Mouse (Mus musculus): ENCODE measurements around the gene Inhbb.

Gene Inhbb

GRCm38 (mm10) chr1:119421576-119422421 is at the start of gene Inhbb:
TSS of gene Inhbb (minus strand) at chr1:119422248.
- DNase-seq (ENCODE audit: low read depth), result no peak

DNA sequence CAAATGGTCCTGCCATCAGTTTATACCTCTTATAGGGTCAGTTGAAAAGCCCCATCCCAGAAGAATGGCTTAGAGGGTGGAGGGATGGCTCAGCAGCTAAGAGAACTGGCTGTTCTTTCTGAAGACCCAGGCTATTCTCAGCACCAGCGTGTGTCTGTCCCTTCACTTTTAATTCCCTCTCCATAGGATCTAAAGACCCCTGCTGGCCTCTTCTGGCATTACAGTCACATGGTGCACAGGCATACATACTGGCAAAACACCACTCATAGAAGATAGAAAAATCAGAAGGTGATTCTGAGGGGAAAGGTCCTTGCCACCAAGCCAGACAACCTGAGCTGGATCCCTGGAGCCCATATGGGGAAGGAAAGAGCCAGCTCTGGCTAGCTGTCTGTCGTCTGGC is 41.3 kb upstream of the Inhbb start:
- DNase-seq (ENCODE audit: low read depth), result peak; percentile 72

DNA sequence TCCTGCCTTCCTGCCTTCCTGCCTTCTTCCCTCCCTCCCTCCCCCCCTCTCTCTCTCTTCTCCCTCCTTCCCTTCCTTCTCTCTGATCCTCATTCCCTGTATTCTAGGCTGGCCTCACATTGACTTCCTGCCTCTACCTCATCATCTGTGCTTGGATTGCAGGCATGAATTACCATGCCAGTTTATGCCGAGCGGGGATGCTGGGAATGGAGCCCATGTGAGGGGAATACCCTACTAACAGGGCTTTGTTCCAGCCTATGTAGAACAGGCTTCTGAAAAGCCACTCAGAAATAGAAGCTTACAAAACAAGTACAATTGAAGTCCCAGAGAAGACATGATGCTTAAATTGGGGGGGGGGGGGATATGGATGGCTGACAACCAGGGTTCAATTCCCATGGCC is 38.0 kb upstream of the Inhbb start:
- peak; percentile 25 for DNase-seq (ENCODE audit: low read depth)

- peak; percentile 91 for DNase-seq (ENCODE audit: low read depth)
Observed at GRCm38 (mm10) chr1:119457993-119458605, 36.1 kb upstream of the Inhbb start.

DNA sequence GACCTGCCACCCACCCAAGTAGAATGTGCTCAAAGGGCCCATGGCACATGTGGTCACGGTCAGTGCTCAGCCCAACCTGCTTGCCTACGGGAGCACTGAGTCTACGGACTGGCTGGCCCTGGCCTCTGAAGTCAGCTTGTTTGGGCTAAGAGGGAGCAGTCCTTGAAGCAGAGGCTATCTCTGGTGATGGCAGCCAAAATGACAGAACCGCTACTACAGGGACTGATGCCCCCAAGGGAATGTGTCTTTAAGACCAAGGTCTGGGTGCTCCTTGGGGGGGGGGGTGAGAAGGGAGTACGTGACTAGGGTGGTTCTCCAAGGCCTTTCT is 35.4 kb upstream of the Inhbb start:
- DNase-seq (ENCODE audit: low read depth), result peak; percentile 32

- DNase-seq (ENCODE audit: low read depth), result peak; percentile 24
Observed at GRCm38 (mm10) chr1:119456671-119457527, 34.9 kb upstream of the Inhbb start.

GRCm38 (mm10) chr1:119453731-119454130 is 31.7 kb upstream of the Inhbb start:
- peak; percentile 76 for DNase-seq (ENCODE audit: low read depth)

DNA sequence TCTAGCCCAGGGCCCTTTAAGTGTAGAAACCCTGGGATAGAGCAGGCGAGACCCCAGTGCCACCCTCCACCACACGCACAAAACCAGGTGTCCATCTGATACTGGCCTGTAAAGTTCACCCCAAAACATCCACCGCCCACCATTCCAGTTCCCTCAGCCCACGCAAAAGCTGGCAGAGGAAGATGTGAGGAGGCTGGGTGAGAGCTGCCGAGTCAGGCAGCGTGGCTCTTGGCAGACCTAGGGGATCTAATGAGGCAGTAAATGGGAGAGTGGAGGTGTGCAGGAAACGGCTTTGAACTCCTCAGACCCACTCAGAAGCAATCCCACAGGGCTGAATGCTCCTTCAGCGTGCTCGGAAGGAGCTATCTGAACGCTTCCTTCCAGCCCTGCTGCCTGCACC is 29.4 kb upstream of the Inhbb start:
- no peak for DNase-seq (ENCODE audit: low read depth)

GRCm38 (mm10) chr1:119450651-119451345 is 28.8 kb upstream of the Inhbb start:
- no peak for DNase-seq (ENCODE audit: low read depth)

GRCm38 (mm10) chr1:119446753-119447283 is 24.8 kb upstream of the Inhbb start:
- no peak for DNase-seq (ENCODE audit: low read depth)

GRCm38 (mm10) chr1:119443591-119444350 is 21.7 kb upstream of the Inhbb start:
- DNase-seq (ENCODE audit: low read depth), result peak; percentile 11

- no peak for DNase-seq (ENCODE audit: low read depth)
Observed at GRCm38 (mm10) chr1:119442901-119443300, 20.9 kb upstream of the Inhbb start.

DNA sequence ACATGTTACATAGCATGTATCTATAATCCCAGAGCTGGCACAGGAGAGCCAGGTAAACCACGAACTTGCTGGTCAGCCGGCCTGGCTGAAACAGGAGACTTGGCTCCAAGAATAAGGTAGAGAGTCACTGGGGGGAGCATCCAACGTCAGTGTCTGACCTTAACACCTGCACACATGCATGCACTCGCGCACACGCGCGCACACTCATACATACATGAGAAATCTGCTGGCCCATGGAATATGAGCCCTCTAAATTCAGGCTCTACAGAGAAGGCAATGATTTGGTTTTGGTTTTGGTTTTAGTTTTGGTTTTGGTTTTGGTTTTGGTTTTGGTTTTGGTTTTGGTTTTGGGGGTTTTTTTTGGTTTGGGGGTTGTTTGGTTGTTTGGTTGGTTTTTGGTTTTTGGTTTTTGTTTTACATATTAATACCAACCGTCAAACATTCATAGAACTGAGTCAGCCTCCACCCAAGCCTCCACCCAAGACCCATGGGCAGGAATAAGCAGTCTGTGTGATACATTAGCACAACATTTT is 16.1 kb upstream of the Inhbb start:
- no peak for DNase-seq (ENCODE audit: low read depth)

DNA sequence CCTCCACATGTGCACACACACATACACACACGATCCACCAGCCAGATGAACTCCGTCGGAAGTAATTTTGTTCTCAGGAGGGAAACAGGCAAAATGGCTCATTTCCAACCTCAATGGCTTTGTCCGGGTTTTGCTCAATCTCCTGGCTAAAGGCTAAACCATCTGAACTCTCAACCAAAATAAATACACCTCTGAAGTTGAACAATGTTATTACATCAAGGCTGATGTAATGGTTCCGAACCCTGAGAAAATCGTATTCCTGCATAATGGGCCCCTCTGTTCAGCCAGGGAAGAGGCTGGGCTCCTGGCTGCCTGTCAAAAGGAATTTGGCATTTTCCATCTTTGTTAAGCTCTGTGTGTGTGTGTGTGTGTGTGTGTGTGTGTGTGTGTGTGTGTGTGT is 15.4 kb upstream of the Inhbb start:
- no peak for DNase-seq (ENCODE audit: low read depth)

GRCm38 (mm10) chr1:119424141-119424860 is 2.3 kb upstream of the Inhbb start:
- no peak for DNase-seq (ENCODE audit: low read depth)

DNA sequence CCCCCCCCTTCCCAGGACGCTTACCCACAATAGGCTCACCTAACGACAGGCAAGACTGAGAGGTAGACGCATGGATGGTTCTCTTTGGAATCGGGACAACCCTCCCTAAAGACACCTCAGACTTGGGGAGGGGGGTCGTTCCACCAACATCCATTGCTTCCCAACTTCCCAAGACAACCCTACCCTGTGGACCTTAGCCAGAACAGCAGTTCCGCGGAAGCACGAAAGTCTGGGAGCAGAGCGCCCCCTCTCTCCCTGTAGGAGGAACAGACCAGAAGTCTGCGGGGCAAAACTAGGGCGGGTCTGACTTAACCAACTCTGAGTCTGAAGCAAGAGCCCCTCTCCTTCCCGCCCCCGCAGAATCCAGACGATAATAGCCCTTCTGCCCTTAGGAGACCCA is 1.5 kb upstream of the Inhbb start:
- peak; percentile 7 for DNase-seq (ENCODE audit: low read depth)

- no peak for DNase-seq (ENCODE audit: low read depth)
Observed at GRCm38 (mm10) chr1:119422460-119423015, 490 bp upstream of the Inhbb start.

DNA sequence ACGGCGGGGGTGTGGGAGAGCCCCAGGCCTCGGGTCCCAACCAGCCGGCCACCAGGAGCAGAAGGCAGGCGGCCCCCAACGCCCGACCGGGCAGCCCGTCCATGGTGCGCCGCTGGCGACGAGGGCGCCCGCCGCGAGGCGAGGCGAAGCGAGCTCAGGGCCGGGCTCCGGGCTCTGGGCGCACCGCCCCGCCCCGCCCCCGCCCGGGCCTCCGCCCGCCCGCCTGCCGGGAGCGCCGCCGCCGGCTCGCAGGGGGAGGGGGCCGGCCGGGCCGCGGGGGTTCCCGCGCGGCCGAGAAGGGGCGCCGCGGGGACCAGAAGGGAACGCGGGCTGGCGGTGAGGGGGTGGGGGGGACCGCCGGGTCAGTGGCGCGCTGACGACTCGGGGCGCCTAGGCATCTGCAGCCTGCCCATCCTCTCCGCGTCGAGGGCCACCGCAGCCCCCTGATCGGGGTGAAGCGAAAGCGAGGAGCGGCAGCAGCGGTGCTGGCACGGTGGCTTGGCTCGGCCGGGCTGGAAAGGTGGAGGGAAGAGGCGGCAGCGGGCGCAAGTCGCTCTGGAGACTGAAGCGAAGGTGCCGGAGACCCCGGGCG is 968 bp downstream of the Inhbb start:
- DNase-seq (ENCODE audit: low read depth), result no peak

GRCm38 (mm10) chr1:119420189-119420983 is 1.7 kb downstream of the Inhbb start:
- no peak for DNase-seq (ENCODE audit: low read depth)
